Mouse (Mus musculus): ENCODE data around the gene Cga. TPM values are rescaled to one million over a fixed set of nuclear protein-coding genes. Genes with fewer than 3 reads are reported as not detected.

Cga gene
- polyA plus RNA-seq, 1 experiment from 2014 or later: not detected

DNA sequence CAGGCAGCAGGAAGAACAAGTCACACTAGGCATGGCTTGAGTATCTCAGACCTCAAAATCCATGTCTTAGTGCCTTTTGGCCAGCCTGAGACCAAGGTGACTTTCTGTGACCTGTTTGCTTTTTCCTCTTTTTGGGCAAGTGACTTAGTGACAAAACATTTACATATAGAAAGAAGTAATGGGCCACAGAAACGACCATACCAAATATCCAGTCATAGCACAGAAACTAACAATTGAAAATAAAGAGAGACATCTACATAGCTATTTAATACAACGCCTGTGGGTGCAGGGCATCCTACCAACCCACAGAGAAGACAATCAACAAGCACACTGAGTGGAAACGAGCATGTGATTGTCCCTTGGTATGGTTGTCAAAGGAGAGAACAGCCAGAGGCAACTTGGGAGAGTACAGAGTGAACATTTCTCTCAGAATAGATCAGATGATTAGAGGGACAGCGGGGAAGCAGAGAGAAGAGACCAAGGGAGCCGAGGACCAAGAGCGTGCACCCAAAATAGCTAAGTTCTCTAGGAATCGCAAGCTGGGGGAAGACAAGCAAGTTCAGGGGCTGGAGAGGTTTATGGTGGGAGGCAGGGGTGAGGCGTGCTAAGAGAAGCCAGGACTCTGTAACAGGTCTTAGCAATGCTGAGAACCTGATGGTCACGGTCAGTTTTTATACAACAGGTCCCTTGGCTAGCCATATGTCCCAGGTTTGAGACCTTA, 7.8 kb upstream of the Cga start:
- Histone ChIP-seq H3K36me3 (ENCODE audit: control insufficient read depth, insufficient read depth) (no peaks in the 10 kb centered on the region), H3K4me1 (replicated peaks; ENCODE audit: control insufficient read depth, insufficient read depth, low read length) (peaks cover 8% of the 10 kb centered on the region; the same call in 1 of the 2 replicates)

DNA sequence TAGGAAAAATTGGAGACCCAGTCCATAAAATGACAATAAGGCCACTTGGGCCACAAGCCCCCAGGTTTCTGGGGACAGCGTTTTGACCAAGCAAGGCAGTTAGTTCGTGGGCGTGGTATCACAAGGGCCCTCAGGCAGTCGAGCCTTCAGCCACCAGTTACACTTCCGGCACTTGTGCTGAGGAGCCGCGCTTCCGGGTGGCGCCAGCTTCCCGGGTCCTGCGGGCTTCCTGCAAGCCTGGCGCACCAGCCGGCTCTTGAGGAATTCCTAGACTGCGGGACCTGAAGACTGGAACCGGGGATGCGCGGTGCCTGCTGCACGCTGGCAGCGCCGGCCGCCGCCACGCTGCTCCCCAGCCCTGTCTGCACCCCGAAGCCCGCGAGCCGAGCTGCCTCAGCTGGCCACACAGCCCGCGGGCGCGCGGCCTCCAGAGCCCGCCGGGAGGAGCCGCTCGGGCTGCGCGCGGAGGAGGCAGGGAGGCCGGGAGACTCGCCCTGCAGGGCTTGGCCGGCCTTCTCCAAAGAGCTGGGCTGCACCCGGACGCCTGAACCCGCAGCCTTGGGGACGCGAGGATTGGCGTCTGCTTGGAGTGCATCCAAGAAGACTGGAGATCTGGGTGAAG, 7.0 kb upstream of the Cga start:
- Histone ChIP-seq H3K27me3 (replicated peaks; ENCODE audit: control insufficient read depth, insufficient read depth, low read length) (no peaks in the 10 kb centered on the region), H3K4me3 (ENCODE audit: low read depth, low read length) (peak overlapping the region; percentile 82), H3K9me3 (ENCODE audit: control insufficient read depth) (no peaks in the 10 kb centered on the region), H3K27ac (ENCODE audit: low read depth, low read length) (peak overlapping the region; percentile 98), H3K4me2 (replicated peaks; ENCODE audit: low read depth) (peak overlapping the region; percentile 86), H3K4me1 (replicated peaks; ENCODE audit: control insufficient read depth, insufficient read depth, low read length) (peaks cover 6% of the 10 kb centered on the region; the same call in 1 of the 2 replicates), H3K36me3 (ENCODE audit: control insufficient read depth, insufficient read depth) (no peaks in the 10 kb centered on the region), H3K9ac (ENCODE audit: low read depth, low read length) (peak overlapping the region; percentile 91)
- TF ChIP-seq CTCF (IDR thresholded peaks at IDR 0.05; ENCODE audit: low read depth): no peak; the same call in 1 of the 2 replicates
- under 1% methylated on average over 48 of the region's 48 CpGs for WGBS
- ATAC-seq: peak; percentile 60

More for the DNA sequence above, 7.8 kb upstream of the Cga start:
- Histone ChIP-seq H3K27me3 (replicated peaks; ENCODE audit: control insufficient read depth, insufficient read depth, low read length) (no peaks in the 10 kb centered on the region), H3K27ac (ENCODE audit: low read depth, low read length) (peak overlapping the region; percentile 98; the same call in 1 of the 2 replicates), H3K4me3 (ENCODE audit: low read depth, low read length) (peak overlapping the region; percentile 82), H3K9ac (ENCODE audit: low read depth, low read length) (peak overlapping the region; percentile 91; the same call in 1 of the 2 replicates), H3K4me2 (replicated peaks; ENCODE audit: low read depth) (peak overlapping the region; percentile 86), H3K9me3 (ENCODE audit: control insufficient read depth) (no peaks in the 10 kb centered on the region)
- no peak for TF ChIP-seq CTCF (IDR thresholded peaks at IDR 0.05; ENCODE audit: low read depth)
- no peak for ATAC-seq
- 55% methylated on average over 9 of the region's 9 CpGs for WGBS

DNA sequence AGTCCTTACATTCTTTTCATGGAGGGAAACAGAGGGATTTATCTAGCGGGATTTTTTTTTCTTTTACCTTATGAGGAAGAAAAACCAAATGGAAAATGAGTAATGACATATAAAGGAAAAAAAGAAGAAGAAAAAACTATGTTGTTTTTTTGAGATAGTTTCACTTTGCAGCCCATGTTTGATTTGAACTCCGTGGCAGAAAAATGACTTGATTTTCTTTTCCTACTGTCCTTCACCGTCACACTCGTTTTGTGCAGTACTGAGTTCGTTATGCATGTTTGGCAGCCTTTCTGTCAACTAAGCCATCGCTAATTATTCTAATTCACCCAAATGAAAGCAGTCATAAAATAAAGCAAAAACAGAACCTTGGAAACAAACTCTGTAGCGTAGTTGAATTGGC, 6.3 kb upstream of the Cga start:
- no peak for ATAC-seq
- TF ChIP-seq CTCF (IDR thresholded peaks at IDR 0.05; ENCODE audit: low read depth): no peak
- WGBS: 18% methylated on average over 7 of the region's 7 CpGs

DNA sequence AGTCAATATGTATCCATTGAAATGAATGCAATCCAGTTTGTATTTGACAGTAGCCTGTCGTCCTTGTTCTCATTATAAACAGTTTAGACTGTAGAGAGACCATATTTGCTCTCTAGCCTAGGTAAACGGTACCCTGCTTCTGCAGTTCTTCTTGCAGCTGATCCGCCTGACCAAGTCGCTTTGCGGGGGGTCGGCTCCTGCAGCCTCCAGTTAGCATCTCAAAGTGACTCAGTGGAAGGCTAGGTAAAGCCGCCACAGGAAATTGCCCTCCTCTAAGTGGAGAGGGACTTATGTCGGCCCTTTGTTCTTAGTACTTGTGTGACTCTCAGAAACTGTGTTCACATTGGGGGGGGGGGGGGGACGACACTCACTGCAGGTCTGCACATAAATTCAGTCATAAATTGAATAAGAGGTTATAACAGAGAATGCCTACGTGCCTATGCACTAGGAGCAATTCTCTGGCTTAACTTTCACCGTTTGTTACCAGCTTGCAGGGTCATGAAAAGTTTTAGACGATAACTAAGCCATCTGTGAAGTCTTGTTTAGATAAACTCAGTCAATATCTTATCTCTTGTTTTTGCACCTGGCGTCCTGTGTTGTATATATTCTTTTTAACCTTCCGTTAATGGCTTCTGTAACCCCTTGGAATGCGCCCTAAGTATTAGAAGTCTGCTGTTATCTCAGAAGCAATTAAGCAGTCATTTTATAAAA, 4.3 kb upstream of the Cga start:
- peak overlapping the region; percentile 32 for H3K4me2 ChIP-seq (replicated peaks; ENCODE audit: low read depth)
- H3K9me3 ChIP-seq (ENCODE audit: control insufficient read depth): no peaks in the 10 kb centered on the region
- no peak for TF ChIP-seq CTCF (IDR thresholded peaks at IDR 0.05; ENCODE audit: low read depth)
- H3K27ac ChIP-seq (ENCODE audit: low read depth, low read length): no peak overlapping the region; the same call in 1 of the 2 replicates
- no peaks in the 10 kb centered on the region for H3K36me3 ChIP-seq (ENCODE audit: control insufficient read depth, insufficient read depth)
- H3K4me3 ChIP-seq (ENCODE audit: low read depth, low read length): no peak overlapping the region
- peak; percentile 66 for ATAC-seq
- peaks cover 6% of the 10 kb centered on the region; the same call in 1 of the 2 replicates for H3K4me1 ChIP-seq (replicated peaks; ENCODE audit: control insufficient read depth, insufficient read depth, low read length)
- H3K9ac ChIP-seq (ENCODE audit: low read depth, low read length): no peak overlapping the region
- H3K27me3 ChIP-seq (replicated peaks; ENCODE audit: control insufficient read depth, insufficient read depth, low read length): no peaks in the 10 kb centered on the region
- 10% methylated on average over 15 of the region's 15 CpGs for WGBS

More for the DNA sequence above, 6.3 kb upstream of the Cga start:
- Histone ChIP-seq H3K9ac (ENCODE audit: low read depth, low read length) (peak overlapping the region; percentile 91), H3K9me3 (ENCODE audit: control insufficient read depth) (no peaks in the 10 kb centered on the region), H3K27ac (ENCODE audit: low read depth, low read length) (peak overlapping the region; percentile 98; the same call in 1 of the 2 replicates), H3K4me1 (replicated peaks; ENCODE audit: control insufficient read depth, insufficient read depth, low read length) (peaks cover 6% of the 10 kb centered on the region; the same call in 1 of the 2 replicates), H3K4me2 (replicated peaks; ENCODE audit: low read depth) (peak overlapping the region; percentile 86), H3K4me3 (ENCODE audit: low read depth, low read length) (peak overlapping the region; percentile 82), H3K36me3 (ENCODE audit: control insufficient read depth, insufficient read depth) (no peaks in the 10 kb centered on the region), H3K27me3 (replicated peaks; ENCODE audit: control insufficient read depth, insufficient read depth, low read length) (no peaks in the 10 kb centered on the region)

DNA sequence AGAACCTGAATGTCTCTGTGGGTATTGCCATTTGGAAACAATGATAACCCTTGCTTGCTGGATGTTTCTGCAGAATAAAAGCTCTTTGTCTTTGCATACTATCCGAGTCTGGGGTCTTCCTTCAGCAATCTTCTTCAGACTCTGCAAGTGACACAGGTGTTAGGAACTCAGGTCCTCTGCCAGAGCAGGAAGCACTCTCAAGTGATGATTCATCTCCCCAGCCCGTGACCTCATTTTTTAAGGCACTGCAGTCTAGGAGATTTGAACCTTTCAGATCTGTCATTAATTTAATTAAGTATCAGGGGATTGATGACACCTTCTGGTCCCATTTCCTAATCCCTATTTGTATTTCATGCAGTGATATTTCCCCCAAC, 3.8 kb upstream of the Cga start:
- ATAC-seq: peak; percentile 28
- H3K27me3 ChIP-seq (replicated peaks; ENCODE audit: control insufficient read depth, insufficient read depth, low read length): no peaks in the 10 kb centered on the region
- H3K9ac ChIP-seq (ENCODE audit: low read depth, low read length): no peak overlapping the region
- H3K27ac ChIP-seq (ENCODE audit: low read depth, low read length): no peak overlapping the region
- H3K4me3 ChIP-seq (ENCODE audit: low read depth, low read length): no peak overlapping the region
- peak overlapping the region; percentile 32; the same call in 1 of the 2 replicates for H3K4me2 ChIP-seq (replicated peaks; ENCODE audit: low read depth)
- 16% methylated on average over 2 of the region's 2 CpGs for WGBS
- TF ChIP-seq CTCF (IDR thresholded peaks at IDR 0.05; ENCODE audit: low read depth): no peak
- H3K4me1 ChIP-seq (replicated peaks; ENCODE audit: control insufficient read depth, insufficient read depth, low read length): peaks cover 6% of the 10 kb centered on the region; the same call in 1 of the 2 replicates
- H3K9me3 ChIP-seq (ENCODE audit: control insufficient read depth): no peaks in the 10 kb centered on the region
- H3K36me3 ChIP-seq (ENCODE audit: control insufficient read depth, insufficient read depth): no peaks in the 10 kb centered on the region

DNA sequence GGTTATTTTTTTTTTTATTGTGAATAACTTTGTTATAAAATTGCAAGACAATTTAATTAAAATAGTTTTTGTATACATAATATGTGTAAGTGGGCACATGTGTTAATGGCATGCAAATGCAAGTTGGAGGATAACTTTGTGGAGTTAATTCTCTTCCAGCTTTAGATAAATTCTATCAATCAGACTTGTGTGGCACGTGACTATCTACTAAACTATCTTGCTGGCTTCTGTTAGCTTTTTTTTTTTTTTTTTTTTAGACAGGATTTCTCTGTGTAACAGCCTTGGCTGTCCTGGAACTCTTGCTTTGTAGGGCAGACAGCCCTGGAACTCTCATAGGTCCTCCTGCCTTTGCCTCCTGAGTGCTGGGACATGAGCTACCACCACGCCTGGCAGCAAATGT, 4.9 kb downstream of the Cga start:
- no peaks in the 10 kb centered on the region for H3K27me3 ChIP-seq (replicated peaks; ENCODE audit: control insufficient read depth, insufficient read depth, low read length)
- no peaks in the 10 kb centered on the region for H3K36me3 ChIP-seq (ENCODE audit: control insufficient read depth, insufficient read depth)
- no peak for TF ChIP-seq CTCF (IDR thresholded peaks at IDR 0.05; ENCODE audit: low read depth)
- no peak overlapping the region for H3K9ac ChIP-seq (ENCODE audit: low read depth, low read length)
- no peaks in the 10 kb centered on the region for H3K9me3 ChIP-seq (ENCODE audit: control insufficient read depth)
- no peaks in the 10 kb centered on the region for H3K4me1 ChIP-seq (replicated peaks; ENCODE audit: control insufficient read depth, insufficient read depth, low read length)
- no peak overlapping the region for H3K4me2 ChIP-seq (replicated peaks; ENCODE audit: low read depth)
- WGBS: 55% methylated on average over 2 of the region's 2 CpGs
- H3K4me3 ChIP-seq (ENCODE audit: low read depth, low read length): no peak overlapping the region
- ATAC-seq: no peak
- H3K27ac ChIP-seq (ENCODE audit: low read depth, low read length): no peak overlapping the region

Measured in intestine, postnatal 0 days (tissue).